In the genomic region with DNA sequence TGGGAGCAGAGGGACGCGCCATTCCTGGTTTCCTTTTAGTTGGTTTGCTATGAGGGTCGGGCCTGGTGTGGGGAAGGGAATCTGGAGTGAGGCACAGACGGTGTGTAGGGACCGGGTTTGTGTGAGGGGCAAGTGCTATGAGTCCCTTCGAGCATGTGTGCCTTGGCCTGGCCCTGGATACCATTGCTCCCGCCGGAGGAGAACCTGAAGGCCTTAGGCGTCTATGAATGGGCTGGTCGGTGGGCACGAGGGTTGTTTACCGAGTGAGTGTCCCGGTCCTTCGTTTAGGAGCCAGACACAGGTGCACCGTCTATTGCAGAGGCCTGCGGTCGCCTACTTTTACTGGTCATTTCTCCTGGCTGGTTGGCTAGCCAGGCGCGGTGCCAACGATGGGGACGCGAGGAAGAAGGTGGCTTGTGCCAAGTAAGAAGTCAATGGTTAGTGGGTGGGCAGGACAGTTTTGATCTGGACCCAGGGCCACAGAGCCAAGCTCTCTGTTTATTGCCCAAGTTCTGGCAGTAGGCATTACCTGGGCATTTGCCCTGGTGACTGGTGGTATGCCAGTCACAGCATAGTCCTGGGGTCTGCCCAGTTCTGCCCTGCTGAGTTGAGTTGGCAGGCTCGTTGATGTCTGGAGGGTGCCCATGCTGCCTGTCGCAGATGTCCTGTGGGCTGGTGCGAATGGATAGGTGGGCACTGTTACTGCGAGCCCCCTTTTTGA, we compare ENCODE assay signal across 9 mouse cellular contexts. TPM values are rescaled to one million over a fixed set of nuclear protein-coding genes. Genes with fewer than 3 reads are reported as not detected.
DNase-seq lines count a peak whose midpoint lies in the region; ATAC-seq and TF ChIP-seq lines count a peak whose summit lies in the region.
"Had no signal": no experiment of that assay in that cellular context is flagged by ENCODE, and none has a peak within 500 bp of the region (broad histone marks: within the 10 kb centered on the region; RNA-seq: fewer than 3 reads in every experiment).

No protein-coding gene starts in this region.

- 20% methylated on average over 26 of the region's 26 CpGs for WGBS in heart, embryonic 12.5 days
- WGBS in kidney, embryonic 16.5 days = 13% methylated on average over 26 of the region's 26 CpGs
- WGBS in liver, embryonic 12.5 days (ENCODE audit: insufficient replicate concordance) = 14% methylated on average over 26 of the region's 26 CpGs
- 16% methylated on average over 26 of the region's 26 CpGs for WGBS in neural tube, embryonic 12.5 days

- peak; percentile 33; the same call in 1 of the 2 replicates for ATAC-seq in heart, embryonic 12.5 days (ENCODE audit: insufficient number of reproducible peaks, low FRiP score)
- peak; percentile 68 for ATAC-seq in kidney, embryonic 16.5 days (ENCODE audit: low FRiP score, low TSS enrichment)
- ATAC-seq in liver, embryonic 12.5 days = peak; percentile 23
- peak; percentile 61 for ATAC-seq in neural tube, embryonic 12.5 days (ENCODE audit: low FRiP score, low read depth)
- no peak for ATAC-seq in inflammation-experienced regulatory T-cells, adult 6 months

- H3K4me1 ChIP-seq in CH12.LX (ENCODE audit: control insufficient read depth in 1 of 2, insufficient read depth in 2 of 2) = peaks cover 0 to 43% of the 10 kb centered on the region in 2 experiments; a peak in 2 of 4 replicates
- peaks cover 8% of the 10 kb centered on the region for H3K4me1 ChIP-seq in embryonic fibroblast, embryonic 13.5 days (ENCODE audit: control insufficient read depth, insufficient read depth, low read length)
- peaks cover 33% of the 10 kb centered on the region for H3K4me1 ChIP-seq in heart, embryonic 12.5 days (replicated peaks)
- peaks cover 26% of the 10 kb centered on the region for H3K4me1 ChIP-seq in kidney, embryonic 16.5 days (ENCODE audit: insufficient read depth, low read length)
- peaks cover 47% of the 10 kb centered on the region for H3K4me1 ChIP-seq in liver, embryonic 12.5 days
- H3K4me1 ChIP-seq in neural tube, embryonic 12.5 days = peaks cover 30% of the 10 kb centered on the region

- H3K27me3 ChIP-seq in CH12.LX (replicated peaks) = no peaks in the 10 kb centered on the region
- no peaks in the 10 kb centered on the region for H3K27me3 ChIP-seq in heart, embryonic 12.5 days (replicated peaks)
- no peaks in the 10 kb centered on the region for H3K27me3 ChIP-seq in kidney, embryonic 16.5 days (ENCODE audit: insufficient read depth, low read length)
- H3K27me3 ChIP-seq in liver, embryonic 12.5 days (replicated peaks) = 0 out of 2 replicates have a peak, but pooled peaks cover 5% of the 10 kb centered on the region
- no peaks in the 10 kb centered on the region for H3K27me3 ChIP-seq in neural tube, embryonic 12.5 days (replicated peaks)

- peaks cover 10 to 11% of the 10 kb centered on the region in 2 experiments for H3K36me3 ChIP-seq in CH12.LX (replicated peaks in 1 of 2; ENCODE audit: control insufficient read depth in 1 of 2, insufficient read depth in 1 of 2, low read length in 1 of 2)
- peaks cover 5% of the 10 kb centered on the region for H3K36me3 ChIP-seq in heart, embryonic 12.5 days
- peaks cover 3% of the 10 kb centered on the region; the same call in 1 of the 2 replicates for H3K36me3 ChIP-seq in kidney, embryonic 16.5 days (ENCODE audit: insufficient read depth, low read length)
- H3K36me3 ChIP-seq in liver, embryonic 12.5 days = peaks cover 10% of the 10 kb centered on the region
- H3K36me3 ChIP-seq in neural tube, embryonic 12.5 days = peaks cover 3% of the 10 kb centered on the region; the same call in 1 of the 2 replicates

- no peak for TF ChIP-seq CTCF in CH12.LX (conservative IDR thresholded peaks at IDR 0.05 in 1 of 2, IDR thresholded peaks at IDR 0.05 in 1 of 2; ENCODE audit: low read depth in 2 of 2, low read length in 2 of 2)
- TF ChIP-seq CTCF in embryonic fibroblast, embryonic 13.5 days (IDR thresholded peaks at IDR 0.05; ENCODE audit: borderline replicate concordance, insufficient read depth, low read length) = no peak

- peak overlapping the region; percentile 68 to 82 (median 72) for H3K4me3 ChIP-seq in CH12.LX (replicated peaks in 1 of 3; ENCODE audit: low read depth in 2 of 3, low read length in 2 of 3, poor library complexity in 1 of 3)
- peak overlapping the region; percentile 66 for H3K4me3 ChIP-seq in embryonic fibroblast, embryonic 13.5 days (ENCODE audit: insufficient read depth, low read length)
- H3K4me3 ChIP-seq in heart, embryonic 12.5 days = peak overlapping the region; percentile 54
- H3K4me3 ChIP-seq in kidney, embryonic 16.5 days (ENCODE audit: low read length) = peak overlapping the region; percentile 76
- H3K4me3 ChIP-seq in liver, embryonic 12.5 days = peak overlapping the region; percentile 83
- peak overlapping the region; percentile 67 for H3K4me3 ChIP-seq in neural tube, embryonic 12.5 days

- H3K27ac ChIP-seq in CH12.LX (ENCODE audit: insufficient read depth, low read depth) = peak overlapping the region; percentile 25; the same call in 1 of the 2 replicates
- H3K27ac ChIP-seq in embryonic fibroblast, embryonic 13.5 days (ENCODE audit: insufficient read depth, low read length) = peak overlapping the region; percentile 48
- H3K27ac ChIP-seq in heart, embryonic 12.5 days (ENCODE audit: poor library complexity, severe bottlenecking) = peak overlapping the region; percentile 79
- H3K27ac ChIP-seq in kidney, embryonic 16.5 days (ENCODE audit: low read length) = peak overlapping the region; percentile 100
- peak overlapping the region; percentile 99 for H3K27ac ChIP-seq in liver, embryonic 12.5 days
- peak overlapping the region; percentile 1; the same call in 1 of the 2 replicates for H3K27ac ChIP-seq in neural tube, embryonic 12.5 days

- TF ChIP-seq RAD21 in CH12.LX (IDR thresholded peaks at IDR 0.05; ENCODE audit: low read depth, low read length) = no peak

- in situ Hi-C loops in CH12.LX (cut with MboI; ENCODE audit: low pct_ligation_motif_present, low pct_unique_long_range_greater_than_20kb, low sequenced_read_pairs) = no loop called here

- TF ChIP-seq EP300 in CH12.LX (IDR thresholded peaks at IDR 0.05; ENCODE audit: low read length) = no peak

- peak overlapping the region; percentile 100 for H3K4me2 ChIP-seq in CH12.LX (ENCODE audit: insufficient read depth, low read depth, poor library complexity, severe bottlenecking)
- H3K4me2 ChIP-seq in heart, embryonic 12.5 days = peak overlapping the region; percentile 82
- H3K4me2 ChIP-seq in kidney, embryonic 16.5 days (replicated peaks; ENCODE audit: low read depth, low read length) = peak overlapping the region; percentile 76
- H3K4me2 ChIP-seq in liver, embryonic 12.5 days = peak overlapping the region; percentile 92
- peak overlapping the region; percentile 91 for H3K4me2 ChIP-seq in neural tube, embryonic 12.5 days (replicated peaks)

- DNase-seq in CH12.LX (ENCODE audit: extremely low read depth) = no peak
- peak; percentile 70 for DNase-seq in adrenal gland, postnatal 10 days

- peaks cover 34% of the 10 kb centered on the region for H3K79me2 ChIP-seq in CH12.LX (replicated peaks; ENCODE audit: control insufficient read depth, extremely low read depth, insufficient read depth, poor library complexity, severe bottlenecking)

- H3K9ac ChIP-seq in CH12.LX (ENCODE audit: insufficient read depth, low read depth) = peak overlapping the region; percentile 84
- peak overlapping the region; percentile 78 for H3K9ac ChIP-seq in heart, embryonic 12.5 days
- H3K9ac ChIP-seq in kidney, embryonic 16.5 days (replicated peaks; ENCODE audit: low read length) = peak overlapping the region; percentile 97
- peak overlapping the region; percentile 90 for H3K9ac ChIP-seq in liver, embryonic 12.5 days
- H3K9ac ChIP-seq in neural tube, embryonic 12.5 days = peak overlapping the region; percentile 89

- TF ChIP-seq POLR2A in CH12.LX (IDR thresholded peaks at IDR 0.05; ENCODE audit: low read depth, low read length) = no peak
- TF ChIP-seq POLR2A in embryonic fibroblast, embryonic 13.5 days (IDR thresholded peaks at IDR 0.05; ENCODE audit: low read depth, low read length) = no peak

- H3K9me3 ChIP-seq in CH12.LX (replicated peaks; ENCODE audit: low read length) = no peaks in the 10 kb centered on the region
- no peaks in the 10 kb centered on the region for H3K9me3 ChIP-seq in heart, embryonic 12.5 days (replicated peaks)
- no peaks in the 10 kb centered on the region for H3K9me3 ChIP-seq in kidney, embryonic 16.5 days (ENCODE audit: low read length)
- H3K9me3 ChIP-seq in liver, embryonic 12.5 days (replicated peaks) = no peaks in the 10 kb centered on the region
- H3K9me3 ChIP-seq in neural tube, embryonic 12.5 days = no peaks in the 10 kb centered on the region

- dilution Hi-C loops in CH12.LX (cut with MboI; ENCODE audit: extremely low pct_ligation_motif_present, extremely low pct_unique_long_range_greater_than_20kb, low sequenced_read_pairs) = no loop called here

TF ChIP-seq in CH12.LX, 34 proteins besides CTCF, POLR2A, EP300 and RAD21 (continues in another document):
- TF ChIP-seq ZC3H11A (IDR thresholded peaks at IDR 0.05; ENCODE audit: low read depth, low read length) (no peak), ZNF384 (IDR thresholded peaks at IDR 0.05; ENCODE audit: low read depth, low read length) (no peak), RCOR1 (conservative IDR thresholded peaks at IDR 0.05; ENCODE audit: low read depth, low read length) (no peak)

RNA-seq across cellular contexts. Expression of gene Cipc, which starts 1.0 kb away (rescaled TPM):
- total RNA-seq in CH12.LX (2012; rRNA removed) = 18.7 and 19.6 TPM in 2 replicates
- total RNA-seq in CH12.LX (2014; rRNA removed) = 15.7 and 16.7 TPM in 2 replicates
- 17.5 and 20.5 TPM in 2 replicates for polyA plus RNA-seq in CH12.LX (2012; ENCODE audit: insufficient read length, low read depth)
- total RNA-seq in adrenal gland, postnatal 10 days (2021) = 10 to 100 TPM; 21.0 to 23.7 TPM
- polyA plus RNA-seq in embryonic fibroblast, embryonic 13.5 days (2011; ENCODE audit: insufficient read length, low read depth, missing spikeins) = 25.1 and 30.6 TPM in 2 replicates
- 28.9 and 29.3 TPM in 2 replicates for polyA plus RNA-seq in heart, embryonic 12.5 days (2016; fragmentation: Nextera tagmentation; extraction: Ambion mirVana)
- polyA plus RNA-seq in kidney, embryonic 16.5 days (2015; fragmentation: Nextera tagmentation; extraction: Ambion mirVana) = 24.0 and 24.9 TPM in 2 replicates
- 18.0 and 19.2 TPM in 2 replicates for polyA plus RNA-seq in liver, embryonic 12.5 days (2016; fragmentation: Nextera tagmentation; extraction: Ambion mirVana)
- 41.5 and 43.0 TPM in 2 replicates for polyA plus RNA-seq in neural tube, embryonic 12.5 days (2016; fragmentation: Nextera tagmentation; extraction: Ambion mirVana)
- 10 to 100 TPM; 20.2 to 29.2 (median 28.3) TPM for polyA plus RNA-seq in inflammation-experienced regulatory T-cells, adult 6 months (2017; shearing (Covaris generic))

RNA-seq across cellular contexts. Expression of gene Zdhhc22, which starts 42.4 kb away (rescaled TPM):
- total RNA-seq in CH12.LX (2012; rRNA removed) (not detected in 2 replicates), CH12.LX (2014; rRNA removed) (not detected in 2 replicates)
- polyA plus RNA-seq in CH12.LX (2012; ENCODE audit: insufficient read length, low read depth) = not detected in 2 replicates
- under 1 TPM; 0.54 to 0.85 TPM for total RNA-seq in adrenal gland, postnatal 10 days (2021)
- polyA plus RNA-seq in embryonic fibroblast, embryonic 13.5 days (2011; ENCODE audit: insufficient read length, low read depth, missing spikeins) = not detected in 2 replicates
- polyA plus RNA-seq in heart, embryonic 12.5 days (2016; fragmentation: Nextera tagmentation; extraction: Ambion mirVana) = not detected in 2 replicates
- 0.14 TPM in 1 of 2 replicates, not detected in the other for polyA plus RNA-seq in kidney, embryonic 16.5 days (2015; fragmentation: Nextera tagmentation; extraction: Ambion mirVana)
- not detected in 2 replicates for polyA plus RNA-seq in liver, embryonic 12.5 days (2016; fragmentation: Nextera tagmentation; extraction: Ambion mirVana)
- 7.4 and 9.7 TPM in 2 replicates for polyA plus RNA-seq in neural tube, embryonic 12.5 days (2016; fragmentation: Nextera tagmentation; extraction: Ambion mirVana)
- under 1 TPM in 2 of 3 experiments, not detected in 1; 0.16 to 0.79 TPM for polyA plus RNA-seq in inflammation-experienced regulatory T-cells, adult 6 months (2017; shearing (Covaris generic))
- total RNA-seq: gastrocnemius, postnatal 4 days had no signal

Comparison
In these comparisons a context has a peak if more than half of its experiments do, and no peak if none do; other contexts are left out.
1. H3K27ac ChIP-seq: peak in every context shown above with its lines; median percentile 100 in kidney, embryonic 16.5 days; 99 in liver, embryonic 12.5 days; 79 in heart, embryonic 12.5 days; 48 in embryonic fibroblast, embryonic 13.5 days; 25 in CH12.LX; 1 in neural tube, embryonic 12.5 days.